Mouse (Mus musculus) CH12.LX (cell line): Measurements from ENCODE around the gene Abcf2. TPM values are rescaled to one million over a fixed set of nuclear protein-coding genes. Genes with fewer than 3 reads are reported as not detected.

Experiments
- DNase-seq: peaks from one replicate; pipeline ENCODE4 v3.0.0-alpha.2; 2013; ENCODE audit errors: extremely low read depth
- H3K27ac ChIP-seq: 2 replicates; pipeline ENCODE4 v1.5.1; 2012; ENCODE audit warnings: low read depth, mild to moderate bottlenecking, control low read depth, moderate library complexity; ENCODE audit not compliant: insufficient read depth
- H3K27me3 ChIP-seq: replicated peaks from 2 replicates; pipeline ENCODE3; 2012; ENCODE audit warnings: inconsistent platforms
- H3K36me3 ChIP-seq, 2 experiments: replicated peaks in 1 of 2; 2 replicates each; pipeline versions ENCODE3 to v1.6.1; 2012; ENCODE audit warnings: inconsistent platforms in 1 of 2, low read length in 1 of 2, mild to moderate bottlenecking in 1 of 2, mixed read lengths in 1 of 2, moderate library complexity in 1 of 2; ENCODE audit not compliant: control insufficient read depth in 1 of 2, insufficient read depth in 1 of 2
- H3K4me1 ChIP-seq, 2 experiments: 2 replicates each; pipeline ENCODE4 v1.6.1; 2012; ENCODE audit warnings: inconsistent platforms in 1 of 2, moderate library complexity in 1 of 2; ENCODE audit not compliant: insufficient read depth in 2 of 2, control insufficient read depth in 1 of 2
- H3K4me2 ChIP-seq: 2 replicates; pipeline ENCODE4 v1.6.1; 2012; ENCODE audit warnings: low read depth, mild to moderate bottlenecking, control low read depth; ENCODE audit not compliant: poor library complexity, insufficient read depth, severe bottlenecking
- H3K4me3 ChIP-seq, 3 experiments: fragments of 150-350 bp in 1 of 3; sonication (generic) in 1 of 3; replicated peaks in 1 of 3; 2 replicates each; pipeline versions ENCODE3 to v1.5.1; 2011 to 2012; ENCODE audit warnings: low read depth in 2 of 3, low read length in 2 of 3, mild to moderate bottlenecking in 2 of 3, moderate library complexity in 2 of 3, control low read depth in 1 of 3, improper control_type of control experiment in 1 of 3, inconsistent platforms in 1 of 3, mixed read lengths in 1 of 3; ENCODE audit not compliant: poor library complexity in 1 of 3
- H3K79me2 ChIP-seq: replicated peaks from 2 replicates; pipeline ENCODE4 v1.6.1; 2012; ENCODE audit warnings: mild to moderate bottlenecking, moderate library complexity; ENCODE audit not compliant: control insufficient read depth, poor library complexity, insufficient read depth, severe bottlenecking; ENCODE audit errors: extremely low read depth
- H3K9ac ChIP-seq: 2 replicates; pipeline ENCODE4 v1.6.1; 2012; ENCODE audit warnings: low read depth, mild to moderate bottlenecking, control low read depth, moderate library complexity; ENCODE audit not compliant: insufficient read depth
- H3K9me3 ChIP-seq: replicated peaks from 2 replicates; pipeline ENCODE3; 2012; ENCODE audit warnings: low read length, inconsistent platforms, mixed read lengths
- CHD1 ChIP-seq: IDR thresholded peaks from 2 replicates; pipeline ENCODE4 v1.6.1; 2012; ENCODE audit warnings: low read depth, low read length, improper control_type of control experiment, inconsistent platforms
- CHD2 ChIP-seq: IDR thresholded peaks from 2 replicates; pipeline ENCODE4 v1.6.1; 2011; ENCODE audit warnings: low read length, improper control_type of control experiment
- CTCF ChIP-seq, 2 experiments: IDR thresholded peaks in 1 of 2; conservative IDR thresholded peaks in 1 of 2; 2 replicates each; pipeline ENCODE4 v1.5.1; 2011 to 2012; ENCODE audit warnings: low read depth in 2 of 2, low read length in 2 of 2, improper control_type of control experiment in 1 of 2, inconsistent platforms in 1 of 2, mild to moderate bottlenecking in 1 of 2, moderate library complexity in 1 of 2
- E2F4 ChIP-seq: IDR thresholded peaks from 2 replicates; pipeline ENCODE4 v1.6.1; 2011; ENCODE audit warnings: low read depth, low read length, improper control_type of control experiment; ENCODE audit not compliant: insufficient replicate concordance
- EP300 ChIP-seq: IDR thresholded peaks from 2 replicates; pipeline ENCODE4 v1.6.1; 2011; ENCODE audit warnings: low read length, improper control_type of control experiment
- ETS1 ChIP-seq: conservative IDR thresholded peaks from 2 replicates; pipeline ENCODE4 v1.6.1; 2012; ENCODE audit warnings: low read depth, mild to moderate bottlenecking, inconsistent platforms, low read length, improper control_type of control experiment, moderate library complexity
- GABPA ChIP-seq: IDR thresholded peaks from 2 replicates; pipeline ENCODE4 v1.6.1; 2012; ENCODE audit warnings: low read depth, low read length, improper control_type of control experiment, inconsistent platforms; ENCODE audit not compliant: insufficient replicate concordance
- HCFC1 ChIP-seq: IDR thresholded peaks from 2 replicates; pipeline ENCODE4 v1.6.1; 2012; ENCODE audit warnings: low read depth, mild to moderate bottlenecking, inconsistent platforms, low read length, improper control_type of control experiment
- IRF4 ChIP-seq: IDR thresholded peaks from 2 replicates; pipeline ENCODE4 v1.6.1; 2014; ENCODE audit warnings: low read depth, mild to moderate bottlenecking, inconsistent platforms, low read length, improper control_type of control experiment
- JUN ChIP-seq: IDR thresholded peaks from 2 replicates; pipeline ENCODE4 v1.6.1; 2011; ENCODE audit warnings: low read depth, mild to moderate bottlenecking, low read length, improper control_type of control experiment, moderate library complexity; ENCODE audit not compliant: insufficient read depth
- JUND ChIP-seq: conservative IDR thresholded peaks from 2 replicates; pipeline ENCODE4 v1.6.1; 2011; ENCODE audit warnings: low read depth, low read length, improper control_type of control experiment
- MAFK ChIP-seq: IDR thresholded peaks from 2 replicates; pipeline ENCODE4 v1.6.1; 2011; ENCODE audit warnings: low read length, improper control_type of control experiment; ENCODE audit not compliant: insufficient replicate concordance
- MAZ ChIP-seq: IDR thresholded peaks from 2 replicates; pipeline ENCODE4 v1.6.1; 2012; ENCODE audit warnings: low read depth, mild to moderate bottlenecking, inconsistent platforms, low read length, improper control_type of control experiment, moderate library complexity
- MEF2A ChIP-seq: IDR thresholded peaks from 2 replicates; pipeline ENCODE4 v1.6.1; 2014; ENCODE audit warnings: low read depth, mild to moderate bottlenecking, inconsistent platforms, low read length, improper control_type of control experiment, borderline replicate concordance
- MYC ChIP-seq: IDR thresholded peaks from 2 replicates; pipeline ENCODE4 v1.6.1; 2011; ENCODE audit warnings: low read depth, mild to moderate bottlenecking, improper control_type of control experiment, low read length
- NELFE ChIP-seq: IDR thresholded peaks from 2 replicates; pipeline ENCODE4 v1.6.1; 2011; ENCODE audit warnings: low read depth, low read length, improper control_type of control experiment
- POLR2AphosphoS2 ChIP-seq: IDR thresholded peaks from 2 replicates; pipeline ENCODE4 v1.6.1; 2011; ENCODE audit warnings: low read depth, low read length, improper control_type of control experiment
- RAD21 ChIP-seq: IDR thresholded peaks from 2 replicates; pipeline ENCODE4 v1.6.1; 2011; ENCODE audit warnings: low read depth, mild to moderate bottlenecking, low read length, improper control_type of control experiment, moderate library complexity
- SIN3A ChIP-seq: IDR thresholded peaks from 2 replicates; pipeline ENCODE4 v1.6.1; 2012; ENCODE audit warnings: low read length, improper control_type of control experiment, inconsistent platforms
- SMC3 ChIP-seq: IDR thresholded peaks from 2 replicates; pipeline ENCODE4 v1.6.1; 2011; ENCODE audit warnings: low read depth, low read length, improper control_type of control experiment
- TBP ChIP-seq: conservative IDR thresholded peaks from 2 replicates; pipeline ENCODE4 v1.6.1; 2011; ENCODE audit warnings: low read depth, low read length, improper control_type of control experiment
- TCF12 ChIP-seq: IDR thresholded peaks from 2 replicates; pipeline ENCODE4 v1.6.1; 2014; ENCODE audit warnings: low read depth, mild to moderate bottlenecking, inconsistent platforms, low read length, improper control_type of control experiment
- UBTF ChIP-seq: IDR thresholded peaks from 2 replicates; pipeline ENCODE4 v1.6.1; 2012; ENCODE audit warnings: low read depth, mild to moderate bottlenecking, inconsistent platforms, low read length, improper control_type of control experiment, moderate library complexity
- USF2 ChIP-seq: conservative IDR thresholded peaks from 2 replicates; pipeline ENCODE4 v1.6.1; 2011; ENCODE audit warnings: low read depth, low read length, improper control_type of control experiment
- ZC3H11A ChIP-seq: IDR thresholded peaks from 2 replicates; pipeline ENCODE4 v1.6.1; 2012; ENCODE audit warnings: low read depth, mild to moderate bottlenecking, inconsistent platforms, low read length, improper control_type of control experiment
- ZKSCAN1 ChIP-seq: IDR thresholded peaks from 2 replicates; pipeline ENCODE4 v1.6.1; 2012; ENCODE audit warnings: low read depth, inconsistent platforms, low read length, improper control_type of control experiment, borderline replicate concordance
- dilution Hi-C: fragments of 300-500 bp; cut with MboI; formaldehyde crosslinking; loops from 2 replicates; pipeline ENCODE4 v1.14.3; 2020; ENCODE audit warnings: low sequenced_read_pairs; ENCODE audit not compliant: extremely low pct_unique_long_range_greater_than_20kb, extremely low pct_ligation_motif_present
- in situ Hi-C: fragments of 300-500 bp; cut with MboI; formaldehyde crosslinking; loops from 3 replicates; pipeline ENCODE4 v1.14.3; 2019; ENCODE audit warnings: low sequenced_read_pairs, low pct_ligation_motif_present, low pct_unique_long_range_greater_than_20kb, mixed read lengths
- polyA plus RNA-seq: library from polyadenylated mRNA; unstranded; fragments of >175 nt; gene quantifications from 2 replicates; pipeline ENCODE4 v1.2.1, GENCODE M21; 2012; ENCODE audit warnings: low read depth; ENCODE audit not compliant: insufficient read length
- total RNA-seq, 2 experiments: library from RNA; depleted of rRNA; stranded (reverse); fragments of 300-350 nt in 1 of 2; fragments of >200 nt in 1 of 2; gene quantifications; 2 replicates each; pipeline ENCODE4 v1.2.3; 2012 to 2014

The Abcf2 gene
- total and polyA plus RNA-seq, 3 experiments, result 118 to 162 (median 162) TPM

DNA sequence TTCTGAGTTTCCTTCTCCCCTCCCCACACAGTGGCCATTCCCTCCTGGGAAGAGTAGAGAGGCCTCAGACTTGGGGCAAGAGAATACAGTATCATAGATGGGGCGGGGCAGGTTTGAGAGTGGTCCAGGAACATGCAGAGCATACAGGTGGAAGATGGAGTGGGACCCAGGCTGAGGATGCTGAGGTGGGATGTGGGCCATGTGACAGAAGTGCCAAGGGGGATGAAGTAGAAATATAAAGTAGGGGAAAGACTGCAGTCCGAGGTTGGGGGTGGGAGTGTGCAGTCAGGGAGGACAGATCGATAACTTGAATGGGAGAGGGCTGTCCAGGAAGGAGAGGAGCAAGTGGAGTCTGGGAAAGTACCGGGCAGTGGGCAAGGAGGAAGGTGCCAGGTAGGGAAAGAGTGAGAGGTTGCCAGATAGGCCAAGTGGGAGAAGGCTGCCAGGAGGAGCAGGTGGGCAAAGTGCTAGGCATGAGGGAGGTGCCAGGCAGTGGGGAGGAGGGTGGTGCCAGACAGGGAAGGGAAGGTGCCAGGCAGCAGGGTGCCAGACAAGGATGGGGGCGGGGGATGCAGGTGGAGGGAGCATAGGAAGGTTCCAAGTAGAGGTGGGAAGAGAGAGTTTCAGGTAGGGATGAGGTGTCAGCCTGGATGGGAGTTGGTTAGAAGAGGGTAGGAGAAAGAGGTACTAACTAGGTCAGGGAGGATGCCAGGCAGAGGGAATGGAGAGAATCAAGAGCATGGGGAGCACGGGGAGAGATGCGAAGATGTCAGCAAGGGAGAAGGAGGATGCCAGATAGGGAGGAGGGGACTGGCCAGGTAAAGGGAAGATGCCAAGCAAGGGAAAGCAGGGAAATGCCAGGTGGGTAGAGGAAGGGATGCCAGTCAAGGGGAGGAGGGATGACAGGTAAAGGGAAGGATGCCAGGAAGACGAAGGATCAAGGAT, 46.0 kb upstream of the Abcf2 start:
- TF ChIP-seq USF2 (no peak), MYC (no peak), SMC3 (no peak), ZKSCAN1 (no peak), POLR2AphosphoS2 (no peak), SIN3A (no peak), HCFC1 (no peak), UBTF (no peak), RAD21 (no peak), IRF4 (no peak), TBP (no peak), JUND (no peak), MAFK (no peak), MAZ (no peak), CTCF (conservative IDR thresholded peaks at IDR 0.05 in 1 of 2, IDR thresholded peaks at IDR 0.05 in 1 of 2; ENCODE audit: low read depth in 2 of 2, low read length in 2 of 2) (no peak), NELFE (no peak), ZC3H11A (no peak)
- TF ChIP-seq, all 38 proteins: peak for 0
- Histone ChIP-seq H3K27ac (no peak overlapping the region), H3K9me3 (no peaks in the 10 kb centered on the region), H3K36me3 (no peaks in the 10 kb centered on the region), H3K9ac (no peak overlapping the region), H3K79me2 (no peaks in the 10 kb centered on the region), H3K4me2 (no peak overlapping the region), H3K27me3 (peaks cover 70% of the 10 kb centered on the region), H3K4me3 (no peak overlapping the region), H3K4me1 (peaks cover 6 to 7% of the 10 kb centered on the region in 2 experiments; a peak in 3 of 4 replicates)
- in situ Hi-C loops, result no loop called here
- no peak for DNase-seq
- dilution Hi-C loops, result no loop called here

DNA sequence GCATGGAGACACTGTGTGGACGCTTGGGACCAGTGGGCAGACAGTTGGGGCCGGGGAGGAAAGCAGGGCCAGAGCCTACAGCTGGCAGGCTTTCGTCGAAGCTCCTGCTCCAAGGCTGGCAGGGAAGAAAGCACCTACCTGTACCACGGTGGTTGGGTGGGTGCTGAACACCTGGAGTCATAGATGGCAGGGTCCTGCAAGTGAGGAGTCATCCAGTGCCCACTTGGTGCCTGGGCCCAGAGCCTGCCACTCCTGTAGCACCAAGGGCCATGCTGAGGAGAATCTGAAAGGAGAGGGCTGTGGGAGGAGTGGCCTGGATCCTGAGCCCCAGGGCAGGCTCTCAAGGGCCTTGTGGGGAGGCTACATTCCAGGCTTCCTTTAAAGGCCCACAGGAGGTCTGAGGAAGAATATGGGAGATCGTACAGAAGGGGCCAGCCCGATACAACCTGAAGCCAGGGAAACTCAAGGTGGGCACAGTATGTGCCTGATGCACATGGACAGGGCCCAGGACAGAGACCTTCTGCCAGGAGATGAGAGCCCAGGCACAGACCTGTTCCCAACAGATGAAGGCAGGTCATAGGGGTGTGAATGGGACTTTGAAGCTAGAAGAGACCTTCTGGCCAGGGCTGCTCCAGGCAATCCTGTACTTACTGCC, 45.2 kb upstream of the Abcf2 start:
- Histone ChIP-seq H3K9me3 (no peaks in the 10 kb centered on the region), H3K27ac (no peak overlapping the region), H3K4me1 (peaks cover 6 to 7% of the 10 kb centered on the region in 2 experiments; a peak in 3 of 4 replicates)
- no peak for TF ChIP-seq E2F4
- TF ChIP-seq MEF2A, result no peak
- TF ChIP-seq JUN, result no peak
- no peak for TF ChIP-seq ZC3H11A
- no peak for TF ChIP-seq GABPA
- TF ChIP-seq CHD2, result no peak
- no peak for TF ChIP-seq CHD1
- no peak for TF ChIP-seq EP300
- TF ChIP-seq ETS1, result no peak
- no peak for TF ChIP-seq HCFC1
- TF ChIP-seq CTCF (conservative IDR thresholded peaks at IDR 0.05 in 1 of 2, IDR thresholded peaks at IDR 0.05 in 1 of 2; ENCODE audit: low read depth in 2 of 2, low read length in 2 of 2), result no peak
- no peak for TF ChIP-seq MAZ
- no peak for TF ChIP-seq TCF12
- no peak for TF ChIP-seq SIN3A
- TF ChIP-seq, all 38 proteins: peak for 0
- H3K36me3 ChIP-seq, result no peaks in the 10 kb centered on the region
- peaks cover 78% of the 10 kb centered on the region for H3K27me3 ChIP-seq
- no peaks in the 10 kb centered on the region for H3K79me2 ChIP-seq
- no peak overlapping the region for H3K4me3 ChIP-seq
- DNase-seq, result no peak
- in situ Hi-C loops, result no loop called here
- dilution Hi-C loops, result no loop called here
- no peak overlapping the region for H3K4me2 ChIP-seq
- no peak overlapping the region for H3K9ac ChIP-seq
